Comparison of ENCODE assay signal across 8 mouse cellular contexts in the genomic region with DNA sequence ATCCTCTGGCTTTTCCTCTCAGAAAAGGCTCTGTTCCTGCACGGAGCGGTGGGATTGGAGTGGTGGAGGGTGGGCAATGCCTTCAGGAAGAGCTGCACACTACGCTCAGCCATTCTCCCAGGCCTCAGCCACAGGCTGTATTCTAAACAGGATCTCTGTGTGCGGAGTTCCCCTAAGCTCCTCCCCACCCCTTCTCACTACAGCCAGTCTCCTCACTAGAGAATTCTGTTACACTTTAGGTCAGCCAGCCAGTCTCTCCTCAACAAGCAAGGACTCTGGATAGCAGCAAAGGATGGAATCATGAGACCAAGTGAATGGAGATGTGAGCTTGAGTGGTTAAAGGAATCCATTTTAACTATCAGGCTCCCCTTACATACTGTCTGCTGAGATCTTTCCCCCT. TPM values are rescaled to one million over a fixed set of nuclear protein-coding genes. Genes with fewer than 3 reads are reported as not detected.
A peak's percentile ranks its signal among the peaks of the same experiment; 100 is the strongest.
DNase-seq lines count a peak whose midpoint lies in the region; ATAC-seq lines count a peak whose summit lies in the region.

No protein-coding gene starts in this region.

- no peaks in the 10 kb centered on the region for H3K9me3 ChIP-seq in kidney, embryonic 15.5 days (replicated peaks)
- no peaks in the 10 kb centered on the region for H3K9me3 ChIP-seq in hindbrain, embryonic 10.5 days

- DNase-seq in kidney, postnatal 4 days = no peak
- DNase-seq in cerebellum, postnatal 36 days = peak; percentile 48 to 61
- no peak for DNase-seq in hindbrain, embryonic 10.5 days (ENCODE audit: low spot score)
- peak; percentile 73 for DNase-seq in lung, postnatal 36 days
- DNase-seq in ovary, postnatal 14 days (ENCODE audit: low spot score) = no peak
- DNase-seq in right cerebral cortex, postnatal 36 days (ENCODE audit: low spot score in 2 of 2) = no peak
- DNase-seq in left cerebral cortex, adult 18-20 months (ENCODE audit: low spot score in 2 of 2) = no peak

- H3K4me3 ChIP-seq in kidney, embryonic 15.5 days (replicated peaks) = no peak overlapping the region
- peak overlapping the region; percentile 86; the same call in 1 of the 2 replicates for H3K4me3 ChIP-seq in hindbrain, embryonic 10.5 days

- peak overlapping the region; percentile 58 for H3K27ac ChIP-seq in kidney, embryonic 15.5 days
- peak overlapping the region; percentile 66; the same call in 1 of the 2 replicates for H3K27ac ChIP-seq in hindbrain, embryonic 10.5 days

- no peaks in the 10 kb centered on the region for H3K27me3 ChIP-seq in kidney, embryonic 15.5 days
- H3K27me3 ChIP-seq in hindbrain, embryonic 10.5 days (ENCODE audit: insufficient read depth, poor library complexity, severe bottlenecking) = peaks cover 1% of the 10 kb centered on the region; the same call in 1 of the 2 replicates

- no peak for ATAC-seq in kidney, embryonic 15.5 days (replicated peaks; ENCODE audit: low FRiP score)

- H3K36me3 ChIP-seq in kidney, embryonic 15.5 days = no peaks in the 10 kb centered on the region
- H3K36me3 ChIP-seq in hindbrain, embryonic 10.5 days = peaks cover 8% of the 10 kb centered on the region; the same call in 1 of the 2 replicates

- H3K9ac ChIP-seq in kidney, embryonic 15.5 days = no peak overlapping the region

- H3K4me1 ChIP-seq in kidney, embryonic 15.5 days = peaks cover 60% of the 10 kb centered on the region
- H3K4me1 ChIP-seq in hindbrain, embryonic 10.5 days (replicated peaks) = peaks cover 82% of the 10 kb centered on the region

- H3K4me2 ChIP-seq in kidney, embryonic 15.5 days = no peak overlapping the region

- 41% methylated on average over 4 of the region's 4 CpGs for WGBS in kidney, embryonic 15.5 days
- 47% methylated on average over 4 of the region's 4 CpGs for WGBS in hindbrain, embryonic 10.5 days

RNA-seq across cellular contexts. Expression of gene Tmcc2, which starts 3.1 kb away (rescaled TPM):
- polyA plus RNA-seq in kidney, embryonic 15.5 days (2015; fragmentation: Nextera tagmentation; extraction: Ambion mirVana) = 11.9 and 15.5 TPM in 2 replicates
- 15.1 and 18.7 TPM in 2 replicates for polyA plus RNA-seq in hindbrain, embryonic 10.5 days (2016; fragmentation: Nextera tagmentation; extraction: Ambion mirVana)
- 100 to 1,000 TPM; 204 to 205 TPM for total RNA-seq in left cerebral cortex, adult 18-20 months (2021)

RNA-seq across cellular contexts. Expression of gene Dstyk, which starts 29.4 kb away (rescaled TPM):
- polyA plus RNA-seq in kidney, embryonic 15.5 days (2015; fragmentation: Nextera tagmentation; extraction: Ambion mirVana) = 15.2 and 15.5 TPM in 2 replicates
- 10.6 and 12.3 TPM in 2 replicates for polyA plus RNA-seq in hindbrain, embryonic 10.5 days (2016; fragmentation: Nextera tagmentation; extraction: Ambion mirVana)
- 10 to 100 TPM; 44.3 to 45.2 TPM for total RNA-seq in left cerebral cortex, adult 18-20 months (2021)

Comparison
In these comparisons a context has a peak if more than half of its experiments do, and no peak if none do; other contexts are left out.
1. DNase-seq: peak in cerebellum, postnatal 36 days (2 of 2) and lung, postnatal 36 days (single experiment); none in kidney, postnatal 4 days (0 of 2), hindbrain, embryonic 10.5 days (single experiment), ovary, postnatal 14 days (single experiment), right cerebral cortex, postnatal 36 days (0 of 2) and left cerebral cortex, adult 18-20 months (0 of 2).